Mouse (Mus musculus) hindbrain, postnatal 0 days (tissue): ENCODE results near the gene Mycbp2. TPM values are rescaled to one million over a fixed set of nuclear protein-coding genes. Genes with fewer than 3 reads are reported as not detected.
A peak's percentile ranks its signal among the peaks of the same experiment; 100 is the strongest.

Source experiments
- ATAC-seq: fragments of 200-750 bp; cut with Nextera tagmentation; 2 replicates; pipeline ENCODE4 v1.8.0; 2017; ENCODE audit warnings: mild to moderate bottlenecking, moderate TSS enrichment, moderate library complexity
- DNase-seq: peaks from one replicate; pipeline ENCODE4 v3.0.0-alpha.2; 2015; ENCODE audit warnings: low spot score
- H3K27ac ChIP-seq: fragments of 300-500 bp; sonication (generic); 2 replicates; pipeline ENCODE4 v1.5.1; 2014; ENCODE audit warnings: mild to moderate bottlenecking
- H3K27me3 ChIP-seq: fragments of 300-500 bp; sonication (generic); 2 replicates; pipeline ENCODE4 v1.6.1; 2014; ENCODE audit warnings: low read length, mixed read lengths; ENCODE audit not compliant: insufficient read depth
- H3K36me3 ChIP-seq: fragments of 300-500 bp; sonication (generic); 2 replicates; pipeline ENCODE4 v1.6.1; 2014; ENCODE audit warnings: low read length, mixed read lengths; ENCODE audit not compliant: insufficient read depth
- H3K4me1 ChIP-seq: fragments of 300-500 bp; sonication (generic); 2 replicates; pipeline ENCODE4 v1.6.1; 2014; ENCODE audit warnings: antibody characterized with exemption, low read length, mixed read lengths; ENCODE audit not compliant: insufficient read depth
- H3K4me2 ChIP-seq: fragments of 300-500 bp; sonication (generic); 2 replicates; pipeline ENCODE4 v1.6.1; 2014; ENCODE audit warnings: low read depth, mild to moderate bottlenecking, low read length, moderate library complexity, mixed read lengths
- H3K4me3 ChIP-seq: fragments of 300-500 bp; sonication (generic); 2 replicates; pipeline ENCODE4 v1.5.1; 2014; ENCODE audit warnings: low read length
- H3K9ac ChIP-seq: fragments of 300-500 bp; sonication (generic); replicated peaks from 2 replicates; pipeline ENCODE4 v1.6.1; 2014; ENCODE audit warnings: mild to moderate bottlenecking, low read length, moderate library complexity, mixed read lengths
- H3K9me3 ChIP-seq: fragments of 300-500 bp; sonication (generic); 2 replicates; pipeline ENCODE4 v1.6.1; 2016; ENCODE audit warnings: low read length, mixed read lengths
- CTCF ChIP-seq: IDR thresholded peaks from 2 replicates; pipeline ENCODE4 v1.5.1; 2016; ENCODE audit warnings: antibody characterized with exemption, control low read depth, low read depth
- WGBS: fragments of 180-500 bp; shearing (Covaris S2); extraction: QIAGEN DNeasy Blood & Tissue Kit; methylation state at CpG from one replicate; pipeline ENCODE4 v1.1.7; 2014; 5-methylcytosine and 5-hydroxymethylcytosine counted together
- polyA plus RNA-seq: library from polyadenylated mRNA; unstranded; fragments of >200 nt; fragmentation: Nextera tagmentation; extraction: Ambion mirVana; gene quantifications from 2 replicates; pipeline ENCODE4 v1.2.1, GENCODE M21; 2015
- total RNA-seq: library from RNA; depleted of rRNA; stranded (reverse); fragments of >200 nt; gene quantifications from 2 replicates; pipeline ENCODE4 v1.2.3, GENCODE M21; 2014

The Mycbp2 gene
- total and polyA plus RNA-seq, 2 experiments from 2014 or later, result 57.3 to 89.3 TPM

DNA sequence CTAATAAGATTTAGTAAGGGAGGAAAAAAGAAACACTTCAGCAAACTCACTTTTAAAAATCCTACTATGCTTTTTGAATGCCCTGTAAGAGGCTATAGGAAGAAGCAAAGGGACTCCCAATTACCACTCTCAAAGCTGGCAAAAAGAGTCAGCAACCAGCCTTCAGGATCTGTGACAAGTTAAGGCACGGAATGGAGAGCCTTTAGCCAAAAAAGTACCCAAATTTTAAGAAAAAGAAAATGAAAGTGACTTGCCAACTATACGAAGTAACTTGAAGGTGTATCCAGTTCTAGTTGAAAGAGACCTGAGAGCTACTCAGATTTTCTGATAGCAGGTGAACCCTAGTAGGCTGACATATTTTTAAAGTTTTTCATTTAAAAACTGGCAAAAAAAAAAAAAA lies 1.6 kb downstream of the Mycbp2 start:
- no peaks in the 10 kb centered on the region for H3K9me3 ChIP-seq

DNA sequence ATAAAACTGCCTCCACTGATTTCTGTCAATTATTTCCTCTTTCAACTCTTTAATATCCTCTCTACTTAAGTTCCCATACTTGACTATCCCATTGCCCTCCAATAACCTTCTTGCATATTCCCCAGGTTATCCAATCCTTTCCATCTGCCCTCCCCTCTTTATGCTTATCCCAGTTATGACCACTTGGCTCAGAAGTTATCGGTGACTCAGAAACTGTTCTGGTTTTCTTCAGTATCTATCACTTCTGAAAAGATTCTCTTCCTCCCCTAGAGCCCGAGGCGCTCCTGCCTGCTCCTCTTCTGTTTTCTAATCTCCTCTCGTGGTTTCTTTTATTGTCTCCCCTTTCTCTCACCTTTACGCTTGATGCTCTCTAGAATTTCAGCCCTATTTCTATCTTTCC lies 2.8 kb downstream of the Mycbp2 start:
- no peak overlapping the region for H3K27ac ChIP-seq
- no peaks in the 10 kb centered on the region for H3K36me3 ChIP-seq
- no peak for TF ChIP-seq CTCF
- H3K9ac ChIP-seq, result no peak overlapping the region
- H3K4me1 ChIP-seq, result peaks cover 15% of the 10 kb centered on the region; the same call in 1 of the 2 replicates
- peak overlapping the region; percentile 14 for H3K4me3 ChIP-seq
- ATAC-seq, result no peak
- peak overlapping the region; percentile 50 for H3K4me2 ChIP-seq
- no peaks in the 10 kb centered on the region for H3K27me3 ChIP-seq
- 58% methylated on average over 5 of the region's 5 CpGs for WGBS
- no peaks in the 10 kb centered on the region for H3K9me3 ChIP-seq
- DNase-seq, result no peak

More for the DNA sequence above, 1.6 kb downstream of the Mycbp2 start:
- Histone ChIP-seq H3K4me2 (peak overlapping the region; percentile 71), H3K4me3 (peak overlapping the region; percentile 79), H3K27ac (no peak overlapping the region), H3K4me1 (peaks cover 15% of the 10 kb centered on the region; the same call in 1 of the 2 replicates), H3K27me3 (no peaks in the 10 kb centered on the region), H3K9ac (peak overlapping the region; percentile 92), H3K36me3 (no peaks in the 10 kb centered on the region)
- WGBS, result 32% methylated on average over 2 of the region's 2 CpGs
- no peak for TF ChIP-seq CTCF
- no peak for ATAC-seq
- no peak for DNase-seq

DNA sequence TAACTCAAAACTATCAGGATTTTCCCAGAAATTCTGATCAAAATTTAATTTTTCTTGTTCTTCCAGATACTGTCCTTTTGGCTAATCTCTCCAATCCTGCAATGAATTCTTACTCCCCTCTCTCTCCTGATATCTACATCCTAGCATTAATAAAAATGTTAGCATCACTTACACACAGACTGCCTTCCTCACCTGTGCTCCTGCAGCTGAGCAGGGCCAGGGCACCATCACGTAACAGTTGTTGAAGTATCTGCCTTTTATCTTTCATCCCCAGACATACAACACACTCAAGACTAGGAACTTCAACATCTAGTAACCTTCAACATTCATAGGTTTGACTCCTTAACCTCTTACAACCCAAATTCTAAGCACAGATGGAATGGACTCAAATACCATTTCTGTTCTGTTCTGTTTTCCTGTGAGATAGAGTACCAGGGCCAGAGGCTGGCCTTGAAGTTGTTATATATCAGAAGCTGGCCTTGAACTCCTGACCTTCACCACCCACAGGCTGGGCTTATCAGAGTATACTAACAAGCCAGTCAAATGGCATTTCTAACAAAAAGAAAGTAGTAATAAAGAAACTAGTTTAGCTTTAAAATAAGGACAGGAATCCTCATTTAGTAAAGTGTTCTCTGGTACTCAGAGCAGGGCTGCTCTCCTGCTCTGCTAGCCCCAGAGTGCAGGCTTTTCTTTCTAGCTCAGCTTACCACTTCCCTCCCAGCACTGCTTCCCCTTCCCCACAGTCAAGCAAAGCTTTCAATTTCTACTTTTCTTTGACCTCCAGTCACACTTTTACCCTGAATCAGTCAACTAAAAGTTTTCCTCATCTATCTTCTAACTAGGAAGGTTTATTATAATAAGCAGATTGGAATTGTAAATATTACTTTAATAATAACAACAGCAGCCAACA lies 5.0 kb downstream of the Mycbp2 start:
- Histone ChIP-seq H3K27ac (no peak overlapping the region), H3K27me3 (no peaks in the 10 kb centered on the region), H3K4me2 (no peak overlapping the region), H3K9me3 (no peaks in the 10 kb centered on the region), H3K36me3 (no peaks in the 10 kb centered on the region), H3K9ac (no peak overlapping the region), H3K4me1 (peaks cover 15% of the 10 kb centered on the region; the same call in 1 of the 2 replicates), H3K4me3 (no peak overlapping the region)
- DNase-seq, result no peak
- ATAC-seq, result no peak
- WGBS, result 69% methylated on average over 1 of the region's 1 CpGs
- no peak for TF ChIP-seq CTCF

DNA sequence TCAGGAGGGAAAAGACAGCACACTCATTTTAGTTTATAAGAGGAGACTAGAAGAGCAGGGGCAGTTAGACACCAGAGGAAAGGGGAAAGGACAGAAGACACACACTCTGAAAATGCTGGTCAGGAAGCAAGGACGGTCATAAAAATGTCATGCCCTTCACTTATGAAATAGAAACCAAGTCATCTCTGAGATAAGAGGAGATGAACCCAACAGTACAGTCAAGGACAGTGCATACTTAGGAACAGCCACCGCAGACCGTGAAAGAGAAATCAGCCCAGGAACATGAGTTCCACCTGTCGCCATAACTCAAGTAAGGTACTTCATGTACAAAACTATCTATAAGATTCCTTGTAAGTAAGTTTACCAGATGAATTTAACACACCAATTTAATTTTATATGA lies 33.7 kb downstream of the Mycbp2 start:
- no peak for TF ChIP-seq CTCF
- Histone ChIP-seq H3K27ac (no peak overlapping the region), H3K36me3 (peaks cover 22% of the 10 kb centered on the region), H3K4me2 (no peak overlapping the region), H3K4me3 (no peak overlapping the region), H3K9ac (no peak overlapping the region), H3K9me3 (no peaks in the 10 kb centered on the region), H3K4me1 (no peaks in the 10 kb centered on the region), H3K27me3 (no peaks in the 10 kb centered on the region)
- 99% methylated on average over 4 of the region's 4 CpGs for WGBS
- no peak for ATAC-seq
- no peak for DNase-seq

GRCm38 (mm10) chr14:103296227-103296626 lies 50.4 kb downstream of the Mycbp2 start:
- Histone ChIP-seq H3K27me3 (no peaks in the 10 kb centered on the region), H3K9me3 (no peaks in the 10 kb centered on the region), H3K27ac (no peak overlapping the region), H3K9ac (no peak overlapping the region), H3K4me3 (no peak overlapping the region), H3K4me2 (no peak overlapping the region), H3K4me1 (no peaks in the 10 kb centered on the region), H3K36me3 (peaks cover 17% of the 10 kb centered on the region; the same call in 1 of the 2 replicates)
- DNase-seq (no peak), ATAC-seq (no peak)
- 97% methylated on average over 2 of the region's 2 CpGs for WGBS
- no peak for TF ChIP-seq CTCF

GRCm38 (mm10) chr14:103286650-103287049 lies 60.0 kb downstream of the Mycbp2 start:
- Histone ChIP-seq H3K9me3 (no peaks in the 10 kb centered on the region), H3K4me2 (no peak overlapping the region), H3K27ac (no peak overlapping the region), H3K4me3 (no peak overlapping the region), H3K4me1 (no peaks in the 10 kb centered on the region), H3K9ac (no peak overlapping the region), H3K27me3 (no peaks in the 10 kb centered on the region), H3K36me3 (peaks cover 16% of the 10 kb centered on the region)
- WGBS, result 88% methylated on average over 2 of the region's 2 CpGs
- no peak for ATAC-seq
- DNase-seq, result no peak
- TF ChIP-seq CTCF, result no peak

GRCm38 (mm10) chr14:103276667-103277066 lies 69.9 kb downstream of the Mycbp2 start:
- 93% methylated on average over 4 of the region's 4 CpGs for WGBS
- H3K27ac ChIP-seq, result no peak overlapping the region

More at GRCm38 (mm10) chr14:103276667-103277066, 69.9 kb downstream of the Mycbp2 start:
- TF ChIP-seq CTCF, result no peak
- Histone ChIP-seq H3K27me3 (no peaks in the 10 kb centered on the region), H3K4me1 (no peaks in the 10 kb centered on the region), H3K36me3 (peaks cover 10% of the 10 kb centered on the region; the same call in 1 of the 2 replicates), H3K4me3 (no peak overlapping the region), H3K9me3 (no peaks in the 10 kb centered on the region), H3K9ac (no peak overlapping the region), H3K4me2 (no peak overlapping the region)
- ATAC-seq (no peak), DNase-seq (no peak)
